Mouse (Mus musculus) limb, embryonic 12.5 days (tissue): ENCODE measurements around the gene Angel2. TPM values are rescaled to one million over a fixed set of nuclear protein-coding genes. Genes with fewer than 3 reads are reported as not detected.

Source experiments
- ATAC-seq: fragments of 200-750 bp; cut with Nextera tagmentation; 2 replicates; pipeline ENCODE4 v1.8.0; 2017; ENCODE audit warnings: low read depth, moderate TSS enrichment; ENCODE audit not compliant: insufficient number of reproducible peaks, insufficient read depth, low FRiP score, low TSS enrichment
- H3K27ac ChIP-seq: fragments of 300-500 bp; sonication (generic); 2 replicates; pipeline ENCODE4 v1.5.1; 2016; ENCODE audit warnings: mild to moderate bottlenecking, moderate library complexity
- H3K27me3 ChIP-seq: fragments of 300-500 bp; sonication (generic); 2 replicates; pipeline ENCODE4 v1.6.1; 2016; ENCODE audit warnings: mild to moderate bottlenecking, moderate library complexity
- H3K36me3 ChIP-seq: fragments of 300-500 bp; sonication (generic); 2 replicates; pipeline ENCODE4 v1.6.1; 2016; ENCODE audit warnings: mild to moderate bottlenecking, moderate library complexity
- H3K4me1 ChIP-seq: fragments of 300-500 bp; sonication (generic); replicated peaks from 2 replicates; pipeline ENCODE4 v1.6.1; 2016
- H3K4me2 ChIP-seq: fragments of 300-500 bp; sonication (generic); 2 replicates; pipeline ENCODE4 v1.6.1; 2016; ENCODE audit warnings: mild to moderate bottlenecking, moderate library complexity
- H3K4me3 ChIP-seq: fragments of 300-500 bp; sonication (generic); replicated peaks from 2 replicates; pipeline ENCODE4 v1.5.1; 2016; ENCODE audit warnings: mild to moderate bottlenecking
- H3K9ac ChIP-seq: fragments of 300-500 bp; sonication (generic); replicated peaks from 2 replicates; pipeline ENCODE4 v1.6.1; 2016; ENCODE audit warnings: mild to moderate bottlenecking, moderate library complexity
- H3K9me3 ChIP-seq: fragments of 300-500 bp; sonication (generic); 2 replicates; pipeline ENCODE4 v1.6.1; 2016; ENCODE audit warnings: mild to moderate bottlenecking, moderate library complexity
- WGBS: fragments of 180-500 bp; shearing (Covaris S2); methylation state at CpG from one replicate; pipeline ENCODE4 v1.1.7; 2016; 5-methylcytosine and 5-hydroxymethylcytosine counted together
- polyA plus RNA-seq: library from polyadenylated mRNA; unstranded; fragments of >200 nt; fragmentation: Nextera tagmentation; extraction: Ambion mirVana; gene quantifications from 2 replicates; pipeline ENCODE4 v1.2.1, GENCODE M21; 2016

The Angel2 gene
- polyA plus RNA-seq, 1 experiment from 2014 or later, result 61.7 TPM

- Histone ChIP-seq H3K27ac (no peak overlapping the region), H3K4me2 (no peak overlapping the region), H3K4me1 (peaks cover 5% of the 10 kb centered on the region; the same call in 1 of the 2 replicates), H3K4me3 (no peak overlapping the region), H3K27me3 (no peaks in the 10 kb centered on the region), H3K9ac (no peak overlapping the region), H3K36me3 (peaks cover 99% of the 10 kb centered on the region), H3K9me3 (no peaks in the 10 kb centered on the region)
- 95% methylated on average over 7 of the region's 7 CpGs for whole genome bisulfite sequencing
- ATAC-seq, result no peak
These were observed 43.1 kb downstream of the Angel2 start for GRCm38 (mm10) chr1:190968010-190968409.

GRCm38 (mm10) chr1:190971708-190972610 is 47.0 kb downstream of the Angel2 start:
- 78% methylated on average over 14 of the region's 14 CpGs for WGBS
- Histone ChIP-seq H3K27me3 (no peaks in the 10 kb centered on the region), H3K9me3 (no peaks in the 10 kb centered on the region), H3K27ac (0 out of 2 replicates have a peak overlapping the region, but pooled peaks have one; percentile 7), H3K4me1 (peaks cover 19% of the 10 kb centered on the region), H3K36me3 (peaks cover 95% of the 10 kb centered on the region), H3K4me2 (no peak overlapping the region), H3K9ac (no peak overlapping the region; the same call in 1 of the 2 replicates), H3K4me3 (no peak overlapping the region)
- ATAC-seq, result no peak

GRCm38 (mm10) chr1:190972612-190973192 is 47.8 kb downstream of the Angel2 start:
- WGBS, result 59% methylated on average over 7 of the region's 7 CpGs
- peaks cover 88% of the 10 kb centered on the region for H3K36me3 ChIP-seq

GRCm38 (mm10) chr1:190974191-190974590 is 49.3 kb downstream of the Angel2 start:
- H3K9ac ChIP-seq, result no peak overlapping the region
- H3K9me3 ChIP-seq, result no peaks in the 10 kb centered on the region
- no peak for ATAC-seq
- H3K4me1 ChIP-seq, result peaks cover 27% of the 10 kb centered on the region
- no peak overlapping the region for H3K4me3 ChIP-seq
- no peak overlapping the region for H3K4me2 ChIP-seq
- no peak overlapping the region for H3K27ac ChIP-seq
- H3K27me3 ChIP-seq, result no peaks in the 10 kb centered on the region
- WGBS, result 88% methylated on average over 8 of the region's 8 CpGs
- peaks cover 73% of the 10 kb centered on the region for H3K36me3 ChIP-seq

More at GRCm38 (mm10) chr1:190972612-190973192, 47.8 kb downstream of the Angel2 start:
- no peak overlapping the region; the same call in 1 of the 2 replicates for H3K9ac ChIP-seq
- no peaks in the 10 kb centered on the region for H3K9me3 ChIP-seq
- peak overlapping the region; percentile 50; the same call in 1 of the 2 replicates for H3K27ac ChIP-seq
- no peak overlapping the region for H3K4me3 ChIP-seq
- H3K27me3 ChIP-seq, result no peaks in the 10 kb centered on the region
- peaks cover 26% of the 10 kb centered on the region for H3K4me1 ChIP-seq
- H3K4me2 ChIP-seq, result no peak overlapping the region
- peak; percentile 29; the same call in 1 of the 2 replicates for ATAC-seq

GRCm38 (mm10) chr1:190974833-190975232 is 49.9 kb downstream of the Angel2 start:
- Histone ChIP-seq H3K27me3 (no peaks in the 10 kb centered on the region), H3K9ac (no peak overlapping the region), H3K36me3 (peaks cover 66% of the 10 kb centered on the region), H3K4me3 (no peak overlapping the region), H3K27ac (no peak overlapping the region), H3K9me3 (no peaks in the 10 kb centered on the region), H3K4me2 (no peak overlapping the region), H3K4me1 (peaks cover 27% of the 10 kb centered on the region)
- 75% methylated on average over 1 of the region's 1 CpGs for WGBS
- ATAC-seq, result no peak

- Histone ChIP-seq H3K27ac (0 out of 2 replicates have a peak overlapping the region, but pooled peaks have one; percentile 7), H3K27me3 (no peaks in the 10 kb centered on the region), H3K9ac (peak overlapping the region; percentile 94), H3K36me3 (peaks cover 44% of the 10 kb centered on the region), H3K4me2 (peak overlapping the region; percentile 93), H3K9me3 (no peaks in the 10 kb centered on the region), H3K4me3 (peak overlapping the region; percentile 79), H3K4me1 (peaks cover 35% of the 10 kb centered on the region)
- 42% methylated on average over 11 of the region's 11 CpGs for WGBS
- no peak for ATAC-seq
These were observed 52.1 kb downstream of the Angel2 start for GRCm38 (mm10) chr1:190976887-190977573.

- peaks cover 35% of the 10 kb centered on the region for H3K36me3 ChIP-seq
- no peaks in the 10 kb centered on the region for H3K9me3 ChIP-seq
- H3K4me3 ChIP-seq, result peak overlapping the region; percentile 79
- H3K4me2 ChIP-seq, result peak overlapping the region; percentile 93
- under 1% methylated on average over 22 of the region's 22 CpGs for WGBS
- no peaks in the 10 kb centered on the region for H3K27me3 ChIP-seq
- H3K9ac ChIP-seq, result peak overlapping the region; percentile 94
- peak overlapping the region; percentile 97 for H3K27ac ChIP-seq
- peaks cover 30% of the 10 kb centered on the region for H3K4me1 ChIP-seq
- ATAC-seq, result no peak
These were observed 53.1 kb downstream of the Angel2 start for GRCm38 (mm10) chr1:190978001-190978400.

GRCm38 (mm10) chr1:190978511-190979073 is 53.7 kb downstream of the Angel2 start:
- peak overlapping the region; percentile 79 for H3K4me3 ChIP-seq
- H3K4me1 ChIP-seq, result peaks cover 28% of the 10 kb centered on the region
- ATAC-seq, result peak; percentile 78
- H3K36me3 ChIP-seq, result peaks cover 29% of the 10 kb centered on the region
- H3K9ac ChIP-seq, result peak overlapping the region; percentile 94
- no peaks in the 10 kb centered on the region for H3K27me3 ChIP-seq
- under 1% methylated on average over 46 of the region's 46 CpGs for WGBS
- H3K27ac ChIP-seq, result peak overlapping the region; percentile 97
- H3K4me2 ChIP-seq, result peak overlapping the region; percentile 93
- no peaks in the 10 kb centered on the region for H3K9me3 ChIP-seq

GRCm38 (mm10) chr1:190979100-190979563 is 54.2 kb downstream of the Angel2 start, which contains the start of gene Vash2:
Gene Vash2, minus strand, starts transcription at chr1:190979296.
- H3K4me1 ChIP-seq, result peaks cover 28% of the 10 kb centered on the region
- ATAC-seq, result peak; percentile 97
- H3K27me3 ChIP-seq, result no peaks in the 10 kb centered on the region
- peak within 1 kb of the TSS; percentile 79 for H3K4me3 ChIP-seq
- H3K4me2 ChIP-seq, result peak within 1 kb of the TSS; percentile 93
- under 1% methylated on average over 38 of the region's 38 CpGs for WGBS
- no peaks in the 10 kb centered on the region for H3K9me3 ChIP-seq
- H3K9ac ChIP-seq, result peak within 1 kb of the TSS; percentile 94
- peaks cover 23% of the 10 kb centered on the region for H3K36me3 ChIP-seq
- peak within 1 kb of the TSS; percentile 97 for H3K27ac ChIP-seq

- no peak for ATAC-seq
- no peak overlapping the region for H3K9ac ChIP-seq
- 88% methylated on average over 1 of the region's 1 CpGs for WGBS
- peaks cover 10% of the 10 kb centered on the region for H3K36me3 ChIP-seq
- H3K27me3 ChIP-seq, result no peaks in the 10 kb centered on the region
- peaks cover 28% of the 10 kb centered on the region for H3K4me1 ChIP-seq
- no peak overlapping the region for H3K4me2 ChIP-seq
- no peak overlapping the region for H3K27ac ChIP-seq
- no peaks in the 10 kb centered on the region for H3K9me3 ChIP-seq
- H3K4me3 ChIP-seq, result no peak overlapping the region
These were observed 55.6 kb downstream of the Angel2 start for GRCm38 (mm10) chr1:190980470-190980869.
